Comparison of ENCODE assay signal across 8 mouse cellular contexts in genomic region chr5:107725435-107726261, GRCm38 (mm10). TPM values are rescaled to one million over a fixed set of nuclear protein-coding genes. Genes with fewer than 3 reads are reported as not detected.
DNase-seq lines count a peak whose midpoint lies in the region; ATAC-seq and TF ChIP-seq lines count a peak whose summit lies in the region.

TSS of gene Gfi1 (minus strand) at chr5:107726036.

- WGBS in forebrain, embryonic 13.5 days, result under 1% methylated on average over 41 of the region's 41 CpGs
- 2% methylated on average over 35 of the region's 41 CpGs for WGBS in intestine, postnatal 0 days

- ATAC-seq in G1E (ENCODE audit: extremely low read depth, insufficient number of reproducible peaks, low FRiP score, poor library complexity, severe bottlenecking), result no peak
- peak; percentile 43; the same call in 1 of the 2 replicates for ATAC-seq in forebrain, embryonic 13.5 days
- ATAC-seq in intestine, postnatal 0 days, result no peak

- peaks cover 76% of the 10 kb centered on the region for H3K27me3 ChIP-seq in G1E (ENCODE audit: insufficient read depth, low read length)
- H3K27me3 ChIP-seq in forebrain, embryonic 13.5 days, result peaks cover 95% of the 10 kb centered on the region
- H3K27me3 ChIP-seq in intestine, postnatal 0 days (replicated peaks; ENCODE audit: control insufficient read depth, insufficient read depth, low read length), result peaks cover 93% of the 10 kb centered on the region
- H3K27me3 ChIP-seq in megakaryocyte, embryonic 14.5 days (replicated peaks), result peaks cover 85% of the 10 kb centered on the region

- H3K36me3 ChIP-seq in G1E (replicated peaks), result no peaks in the 10 kb centered on the region
- H3K36me3 ChIP-seq in forebrain, embryonic 13.5 days (ENCODE audit: poor library complexity, severe bottlenecking), result no peaks in the 10 kb centered on the region
- H3K36me3 ChIP-seq in intestine, postnatal 0 days (ENCODE audit: control insufficient read depth, insufficient read depth), result no peaks in the 10 kb centered on the region
- no peaks in the 10 kb centered on the region for H3K36me3 ChIP-seq in megakaryocyte, embryonic 14.5 days (replicated peaks; ENCODE audit: low read length)

- H3K9me3 ChIP-seq in G1E (replicated peaks), result peaks cover 57% of the 10 kb centered on the region
- no peaks in the 10 kb centered on the region for H3K9me3 ChIP-seq in forebrain, embryonic 13.5 days (replicated peaks)
- H3K9me3 ChIP-seq in intestine, postnatal 0 days (ENCODE audit: control insufficient read depth), result no peaks in the 10 kb centered on the region
- H3K9me3 ChIP-seq in megakaryocyte, embryonic 14.5 days, result peaks cover 9% of the 10 kb centered on the region; the same call in 1 of the 2 replicates

- H3K4me2 ChIP-seq in forebrain, embryonic 13.5 days, result peak within 1 kb of the TSS; percentile 47
- H3K4me2 ChIP-seq in intestine, postnatal 0 days (replicated peaks; ENCODE audit: low read depth), result peak within 1 kb of the TSS; percentile 68

- intact Hi-C loops in left cerebral cortex, postnatal 14 days (cut with DNase I), result no loop called here

- H3K4me3 ChIP-seq in G1E (ENCODE audit: low read depth, low read length), result peak within 1 kb of the TSS; percentile 62
- H3K4me3 ChIP-seq in forebrain, embryonic 13.5 days, result peak within 1 kb of the TSS; percentile 23
- H3K4me3 ChIP-seq in intestine, postnatal 0 days (ENCODE audit: low read depth, low read length), result peak within 1 kb of the TSS; percentile 29
- H3K4me3 ChIP-seq in megakaryocyte, embryonic 14.5 days (replicated peaks), result peak within 1 kb of the TSS; percentile 76

- peaks cover 30% of the 10 kb centered on the region for H3K4me1 ChIP-seq in G1E (ENCODE audit: insufficient read depth, low read depth, low read length)
- peaks cover 44% of the 10 kb centered on the region for H3K4me1 ChIP-seq in forebrain, embryonic 13.5 days
- H3K4me1 ChIP-seq in intestine, postnatal 0 days (replicated peaks; ENCODE audit: control insufficient read depth, insufficient read depth, low read length), result peaks cover 8% of the 10 kb centered on the region; the same call in 1 of the 2 replicates
- H3K4me1 ChIP-seq in megakaryocyte, embryonic 14.5 days, result peaks cover 51% of the 10 kb centered on the region

- H3K27ac ChIP-seq in forebrain, embryonic 13.5 days, result no peak within 1 kb of the TSS
- no peak within 1 kb of the TSS for H3K27ac ChIP-seq in intestine, postnatal 0 days (ENCODE audit: low read depth, low read length)

- no peak for TF ChIP-seq CTCF in G1E (IDR thresholded peaks at IDR 0.05; ENCODE audit: low read depth, low read length)
- no peak for TF ChIP-seq CTCF in intestine, postnatal 0 days (IDR thresholded peaks at IDR 0.05; ENCODE audit: low read depth)

- peak; percentile 84 to 85 for DNase-seq in B cell, adult 2 months
- no peak for DNase-seq in G1E (ENCODE audit: low spot score)
- peak; percentile 75 to 79 for DNase-seq in spleen, postnatal 36 days (ENCODE audit: low spot score in 2 of 2)
- DNase-seq in layer of hippocampus, adult 11-12 months (ENCODE audit: low spot score), result no peak
- DNase-seq in left cerebral cortex, postnatal 14 days (ENCODE audit: low spot score in 2 of 2), result no peak

- 0 out of 2 replicates have a peak within 1 kb of the TSS, but pooled peaks have one; percentile 21 for H3K9ac ChIP-seq in forebrain, embryonic 13.5 days
- H3K9ac ChIP-seq in intestine, postnatal 0 days (ENCODE audit: low read depth, low read length), result no peak within 1 kb of the TSS

RNA-seq across cellular contexts. Expression of gene Gfi1, which starts in this region (rescaled TPM):
- total RNA-seq in G1E (2014; fragmentation: Nextera tagmentation), result not detected in 2 replicates
- total RNA-seq in G1E (2017), result 0.27 and 0.41 TPM in 2 replicates
- polyA plus RNA-seq in G1E (2012), result 2.0 and 2.5 TPM in 2 replicates
- not detected in 2 replicates for polyA plus RNA-seq in forebrain, embryonic 13.5 days (2015; fragmentation: Nextera tagmentation; extraction: Ambion mirVana)
- 0.37 and 0.38 TPM in 2 replicates for polyA plus RNA-seq in intestine, postnatal 0 days (2015; fragmentation: Nextera tagmentation; extraction: Ambion mirVana)
- 2.7 TPM in 1 of 2 replicates, not detected in the other for polyA plus RNA-seq in megakaryocyte, embryonic 14.5 days (2012; ENCODE audit: insufficient read depth, low replicate concordance)
- total RNA-seq in left cerebral cortex, postnatal 14 days (2021), result not detected

Comparison
In these comparisons a context has a peak if more than half of its experiments do, and no peak if none do; other contexts are left out.
1. Peak in ATAC-seq, H3K4me3 ChIP-seq, H3K9ac ChIP-seq and H3K4me2 ChIP-seq in forebrain, embryonic 13.5 days; RNA of the gene not detected or under 1 TPM.
2. DNase-seq: peak in B cell, adult 2 months (2 of 2) and spleen, postnatal 36 days (2 of 2); none in G1E (single experiment), layer of hippocampus, adult 11-12 months (single experiment) and left cerebral cortex, postnatal 14 days (0 of 2).
3. H3K4me3 ChIP-seq: peak in every context shown above with its lines; median percentile 76 in megakaryocyte, embryonic 14.5 days; 62 in G1E; 29 in intestine, postnatal 0 days; 23 in forebrain, embryonic 13.5 days.